Mouse (Mus musculus): Measurements from ENCODE around the gene Tmprss9.

DNA sequence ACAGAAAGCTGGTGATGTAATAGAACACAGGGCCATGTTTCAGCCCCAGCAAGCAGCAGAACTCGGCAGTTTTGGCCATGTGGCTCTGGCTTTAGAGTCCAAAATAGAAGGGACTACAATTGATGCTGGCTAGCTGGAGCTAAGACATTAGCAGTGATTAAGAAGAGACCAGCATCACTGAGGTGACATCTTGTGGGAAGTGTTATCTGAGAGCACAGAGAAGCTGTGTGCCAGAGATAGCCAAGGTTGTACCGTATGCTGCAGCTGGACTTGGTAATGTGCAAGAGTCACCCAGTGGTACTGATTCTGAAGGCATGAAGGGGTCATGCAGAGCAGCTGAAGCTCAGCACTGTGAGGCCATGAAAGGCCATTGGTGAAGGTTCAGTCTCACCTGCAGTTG lies 43.6 kb downstream of the Tmprss9 start:
- TF ChIP-seq CTCF (IDR thresholded peaks at IDR 0.05; ENCODE audit: low read depth, low read length) = no peak
- no peak for TF ChIP-seq POLR2A (IDR thresholded peaks at IDR 0.05; ENCODE audit: borderline replicate concordance, low read depth, low read length)
